Mouse (Mus musculus): ENCODE results near the gene Pex14. TPM values are rescaled to one million over a fixed set of nuclear protein-coding genes. Genes with fewer than 3 reads are reported as not detected.

The Pex14 gene
- 49.8 and 51.2 TPM in 2 replicates for polyA plus RNA-seq (2015; fragmentation: Nextera tagmentation; extraction: Ambion mirVana)

DNA sequence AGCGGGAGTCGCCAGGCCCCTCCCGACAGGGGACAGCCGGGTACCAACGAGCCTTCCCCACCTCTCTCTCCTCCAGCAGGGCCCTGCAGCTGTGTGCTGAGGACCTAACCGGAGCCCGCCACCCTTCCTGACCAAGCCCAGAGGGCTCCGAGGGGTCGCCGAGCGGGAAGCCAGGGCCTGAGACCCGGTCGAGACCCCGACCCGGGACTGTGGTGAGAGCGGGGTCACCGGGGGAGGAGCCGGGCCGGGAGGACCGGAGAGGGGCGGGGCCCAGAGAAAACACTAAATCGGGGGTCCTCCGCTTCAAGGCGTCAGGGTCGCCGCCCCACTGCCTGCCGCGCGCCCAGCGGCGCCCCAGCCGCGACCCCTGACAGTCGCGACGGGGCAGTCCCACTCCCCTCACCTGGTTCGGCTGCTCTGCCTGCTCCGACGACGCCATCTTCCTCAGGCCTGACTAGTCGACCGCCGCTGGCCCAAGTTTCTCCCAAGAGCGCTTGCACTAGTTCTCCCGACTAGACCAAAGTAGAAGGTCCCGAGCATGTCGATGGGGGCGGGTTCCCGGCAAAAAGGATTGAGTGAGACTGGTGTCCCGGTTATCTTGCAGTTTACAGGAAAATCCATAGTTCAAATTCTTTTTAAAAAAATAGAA is at the start of gene Pex14:
TSS of gene Pex14 (minus strand) at position 508 of the 649 bp plus-strand sequence.
- Histone ChIP-seq H3K27ac (ENCODE audit: low read length) (peak within 1 kb of the TSS; percentile 52), H3K4me1 (ENCODE audit: control insufficient read depth, insufficient read depth, low read length) (peaks cover 10% of the 10 kb centered on the region), H3K4me2 (ENCODE audit: low read depth, low read length) (peak within 1 kb of the TSS; percentile 99), H3K36me3 (ENCODE audit: control insufficient read depth, insufficient read depth, low read length) (no peaks in the 10 kb centered on the region), H3K4me3 (replicated peaks; ENCODE audit: low read length) (peak within 1 kb of the TSS; percentile 100), H3K9ac (ENCODE audit: low read length) (peak within 1 kb of the TSS; percentile 97), H3K27me3 (ENCODE audit: control insufficient read depth, insufficient read depth, low read length) (no peaks in the 10 kb centered on the region), H3K9me3 (replicated peaks; ENCODE audit: control insufficient read depth, low read length) (no peaks in the 10 kb centered on the region)
- WGBS: under 1% methylated on average over 42 of the region's 50 CpGs
- peak; percentile 85 for ATAC-seq (ENCODE audit: insufficient read depth, low FRiP score)

DNA sequence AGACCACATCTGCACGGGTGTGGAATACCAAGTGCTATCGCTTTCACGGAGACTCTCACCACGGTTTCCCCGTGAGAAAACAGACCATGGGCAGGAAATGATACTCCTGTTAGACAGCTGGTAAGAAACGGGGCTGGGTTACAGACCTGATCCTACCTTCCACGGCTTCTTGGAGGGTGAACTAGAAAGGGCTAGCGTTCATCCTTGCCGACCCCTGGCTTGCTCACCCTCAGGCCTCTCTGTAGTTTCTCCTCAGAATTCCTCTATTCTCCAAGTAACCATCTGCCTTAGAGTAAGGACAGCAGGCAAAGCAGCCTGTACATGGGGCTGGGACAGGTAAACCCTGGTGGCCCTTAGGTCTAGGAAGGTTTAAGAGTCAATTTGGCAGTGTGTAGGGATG is 49.5 kb upstream of the Pex14 start:
- 78% methylated on average over 9 of the region's 9 CpGs for WGBS
- Histone ChIP-seq H3K27me3 (ENCODE audit: control insufficient read depth, insufficient read depth, low read length) (no peaks in the 10 kb centered on the region), H3K9me3 (replicated peaks; ENCODE audit: control insufficient read depth, low read length) (no peaks in the 10 kb centered on the region), H3K36me3 (ENCODE audit: control insufficient read depth, insufficient read depth, low read length) (peaks cover 25% of the 10 kb centered on the region; the same call in 1 of the 2 replicates), H3K4me2 (ENCODE audit: low read depth, low read length) (no peak overlapping the region), H3K4me3 (replicated peaks; ENCODE audit: low read length) (no peak overlapping the region), H3K4me1 (ENCODE audit: control insufficient read depth, insufficient read depth, low read length) (peaks cover 7% of the 10 kb centered on the region; the same call in 1 of the 2 replicates), H3K27ac (ENCODE audit: low read length) (no peak overlapping the region), H3K9ac (ENCODE audit: low read length) (no peak overlapping the region)
- no peak for ATAC-seq (ENCODE audit: insufficient read depth, low FRiP score)

DNA sequence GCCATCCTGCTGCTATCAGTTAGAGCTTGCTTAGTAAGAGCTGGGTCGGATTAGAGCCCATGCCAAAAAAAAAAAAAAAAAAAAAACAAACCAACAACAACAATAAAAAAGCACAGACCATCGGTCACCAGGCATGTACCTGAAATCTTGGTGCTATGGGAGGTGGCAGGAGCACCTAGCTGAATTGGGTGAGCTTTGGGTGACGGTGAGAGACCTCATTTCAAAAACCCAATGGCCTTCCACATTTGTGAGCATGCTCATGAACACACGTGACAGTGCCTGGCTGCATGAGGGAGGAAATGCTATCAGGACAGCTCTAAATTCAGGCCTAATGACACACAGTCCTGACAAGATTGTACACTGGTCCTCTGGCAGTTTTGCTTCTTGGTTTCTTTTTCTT is 48.4 kb upstream of the Pex14 start:
- no peaks in the 10 kb centered on the region for H3K27me3 ChIP-seq (ENCODE audit: control insufficient read depth, insufficient read depth, low read length)
- peaks cover 7% of the 10 kb centered on the region; the same call in 1 of the 2 replicates for H3K4me1 ChIP-seq (ENCODE audit: control insufficient read depth, insufficient read depth, low read length)
- no peak overlapping the region for H3K9ac ChIP-seq (ENCODE audit: low read length)
- H3K27ac ChIP-seq (ENCODE audit: low read length): peak overlapping the region; percentile 51; the same call in 1 of the 2 replicates
- no peak overlapping the region for H3K4me3 ChIP-seq (replicated peaks; ENCODE audit: low read length)
- ATAC-seq (ENCODE audit: insufficient read depth, low FRiP score): no peak
- H3K9me3 ChIP-seq (replicated peaks; ENCODE audit: control insufficient read depth, low read length): no peaks in the 10 kb centered on the region
- no peak overlapping the region for H3K4me2 ChIP-seq (ENCODE audit: low read depth, low read length)
- H3K36me3 ChIP-seq (ENCODE audit: control insufficient read depth, insufficient read depth, low read length): peaks cover 16% of the 10 kb centered on the region; the same call in 1 of the 2 replicates
- 73% methylated on average over 4 of the region's 4 CpGs for WGBS

DNA sequence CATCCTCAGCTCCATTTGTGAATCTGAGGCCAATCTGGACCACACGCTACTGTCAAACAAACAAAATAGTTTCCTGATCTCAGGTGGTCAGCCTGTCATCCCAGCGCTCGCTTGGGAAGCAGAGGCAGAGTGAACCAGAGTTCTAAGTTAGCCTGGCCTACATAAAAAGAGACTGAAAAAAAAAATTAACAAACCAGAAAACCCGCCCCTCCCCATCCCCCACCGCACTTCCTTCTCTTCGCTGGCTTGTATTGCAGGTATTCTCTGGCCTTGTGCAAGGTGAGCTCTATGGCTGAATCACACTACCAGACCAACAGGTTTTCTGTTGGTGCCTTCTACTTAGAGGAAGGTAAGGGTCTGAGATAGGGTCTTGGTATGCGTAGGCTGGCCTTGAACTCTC is 47.9 kb upstream of the Pex14 start:
- peak overlapping the region; percentile 51; the same call in 1 of the 2 replicates for H3K27ac ChIP-seq (ENCODE audit: low read length)

DNA sequence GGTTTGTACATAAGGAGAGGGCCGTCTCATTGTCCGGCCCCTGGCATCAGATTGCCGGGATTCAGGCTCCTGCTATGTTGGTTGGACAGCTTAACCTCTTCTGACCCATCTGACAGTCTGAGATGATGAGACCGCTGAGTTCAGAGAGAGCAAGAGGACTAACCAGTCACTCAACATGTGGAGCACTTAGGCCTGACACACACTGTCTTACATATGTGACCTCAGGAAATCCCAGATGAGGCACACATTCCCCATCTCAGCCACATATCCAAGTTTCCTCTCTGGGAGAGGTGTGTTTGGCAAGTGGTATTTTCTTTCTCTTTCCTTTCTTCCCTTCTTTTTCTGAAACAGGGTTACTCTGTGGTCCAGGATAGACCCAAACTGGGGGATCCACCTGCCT is 45.5 kb upstream of the Pex14 start:
- H3K36me3 ChIP-seq (ENCODE audit: control insufficient read depth, insufficient read depth, low read length): no peaks in the 10 kb centered on the region

More for the DNA sequence above, 47.9 kb upstream of the Pex14 start:
- 61% methylated on average over 7 of the region's 7 CpGs for WGBS
- peaks cover 7% of the 10 kb centered on the region; the same call in 1 of the 2 replicates for H3K4me1 ChIP-seq (ENCODE audit: control insufficient read depth, insufficient read depth, low read length)
- no peaks in the 10 kb centered on the region for H3K9me3 ChIP-seq (replicated peaks; ENCODE audit: control insufficient read depth, low read length)
- H3K4me3 ChIP-seq (replicated peaks; ENCODE audit: low read length): no peak overlapping the region
- H3K36me3 ChIP-seq (ENCODE audit: control insufficient read depth, insufficient read depth, low read length): peaks cover 11% of the 10 kb centered on the region; the same call in 1 of the 2 replicates
- H3K4me2 ChIP-seq (ENCODE audit: low read depth, low read length): no peak overlapping the region
- no peak overlapping the region; the same call in 1 of the 2 replicates for H3K9ac ChIP-seq (ENCODE audit: low read length)
- no peak for ATAC-seq (ENCODE audit: insufficient read depth, low FRiP score)
- H3K27me3 ChIP-seq (ENCODE audit: control insufficient read depth, insufficient read depth, low read length): no peaks in the 10 kb centered on the region

DNA sequence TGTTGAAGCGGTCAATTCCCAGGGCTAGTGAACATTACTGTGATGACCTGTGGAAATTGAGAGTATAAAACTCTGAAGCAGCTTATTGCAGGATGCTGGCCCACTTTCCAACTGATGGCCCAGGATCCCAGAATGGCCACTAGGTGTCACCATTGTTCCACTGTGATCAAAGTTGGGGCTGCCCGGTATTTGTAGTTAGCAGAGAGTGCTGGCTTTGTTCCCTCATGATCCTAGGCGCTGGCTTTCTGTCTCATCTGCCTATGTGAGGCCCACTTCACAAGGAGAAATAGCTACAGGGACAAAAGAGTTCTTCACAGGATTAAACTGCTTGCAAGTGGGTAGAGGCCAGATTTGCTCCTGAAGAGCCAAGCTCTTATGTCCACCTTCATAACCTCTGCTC is 44.8 kb upstream of the Pex14 start:
- ATAC-seq (ENCODE audit: insufficient read depth, low FRiP score): peak; percentile 76; the same call in 1 of the 2 replicates
- H3K27ac ChIP-seq (ENCODE audit: low read length): no peak overlapping the region
- no peaks in the 10 kb centered on the region for H3K36me3 ChIP-seq (ENCODE audit: control insufficient read depth, insufficient read depth, low read length)
- 10% methylated on average over 3 of the region's 3 CpGs for WGBS
- no peak overlapping the region for H3K9ac ChIP-seq (ENCODE audit: low read length)
- H3K9me3 ChIP-seq (replicated peaks; ENCODE audit: control insufficient read depth, low read length): no peaks in the 10 kb centered on the region
- peaks cover 7% of the 10 kb centered on the region; the same call in 1 of the 2 replicates for H3K4me1 ChIP-seq (ENCODE audit: control insufficient read depth, insufficient read depth, low read length)
- H3K27me3 ChIP-seq (ENCODE audit: control insufficient read depth, insufficient read depth, low read length): no peaks in the 10 kb centered on the region
- no peak overlapping the region for H3K4me2 ChIP-seq (ENCODE audit: low read depth, low read length)
- H3K4me3 ChIP-seq (replicated peaks; ENCODE audit: low read length): no peak overlapping the region

More for the DNA sequence above, 45.5 kb upstream of the Pex14 start:
- no peak overlapping the region for H3K9ac ChIP-seq (ENCODE audit: low read length)
- ATAC-seq (ENCODE audit: insufficient read depth, low FRiP score): no peak
- 74% methylated on average over 4 of the region's 4 CpGs for WGBS
- H3K27me3 ChIP-seq (ENCODE audit: control insufficient read depth, insufficient read depth, low read length): no peaks in the 10 kb centered on the region
- H3K4me2 ChIP-seq (ENCODE audit: low read depth, low read length): no peak overlapping the region
- no peak overlapping the region for H3K4me3 ChIP-seq (replicated peaks; ENCODE audit: low read length)
- H3K9me3 ChIP-seq (replicated peaks; ENCODE audit: control insufficient read depth, low read length): no peaks in the 10 kb centered on the region
- no peak overlapping the region for H3K27ac ChIP-seq (ENCODE audit: low read length)
- H3K4me1 ChIP-seq (ENCODE audit: control insufficient read depth, insufficient read depth, low read length): peaks cover 7% of the 10 kb centered on the region; the same call in 1 of the 2 replicates

DNA sequence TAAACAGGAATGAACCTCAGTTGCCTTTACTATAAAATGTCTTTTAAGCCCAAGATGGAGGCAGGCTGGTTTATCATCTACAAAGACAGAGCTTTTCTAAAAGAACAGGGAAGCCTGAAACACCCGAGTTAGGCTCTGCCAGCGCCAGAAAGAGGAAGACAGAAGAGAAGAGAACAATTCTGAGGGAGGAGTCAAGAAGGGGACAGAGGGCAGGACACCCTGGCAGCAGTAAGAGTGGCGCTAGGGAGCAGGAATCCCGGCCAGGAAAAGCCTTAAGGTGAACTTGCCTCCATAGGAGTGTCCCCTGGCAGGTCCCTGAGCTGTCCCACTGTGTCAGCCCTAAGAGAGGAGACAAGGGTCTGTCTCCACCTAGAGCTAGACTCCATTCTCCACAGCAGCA is 43.9 kb upstream of the Pex14 start:
- Histone ChIP-seq H3K4me1 (ENCODE audit: control insufficient read depth, insufficient read depth, low read length) (peaks cover 7% of the 10 kb centered on the region; the same call in 1 of the 2 replicates), H3K4me2 (ENCODE audit: low read depth, low read length) (no peak overlapping the region), H3K27me3 (ENCODE audit: control insufficient read depth, insufficient read depth, low read length) (no peaks in the 10 kb centered on the region), H3K9ac (ENCODE audit: low read length) (no peak overlapping the region), H3K4me3 (replicated peaks; ENCODE audit: low read length) (no peak overlapping the region), H3K36me3 (ENCODE audit: control insufficient read depth, insufficient read depth, low read length) (no peaks in the 10 kb centered on the region), H3K27ac (ENCODE audit: low read length) (no peak overlapping the region), H3K9me3 (replicated peaks; ENCODE audit: control insufficient read depth, low read length) (no peaks in the 10 kb centered on the region)
- no peak for ATAC-seq (ENCODE audit: insufficient read depth, low FRiP score)
- 28% methylated on average over 4 of the region's 4 CpGs for WGBS

DNA sequence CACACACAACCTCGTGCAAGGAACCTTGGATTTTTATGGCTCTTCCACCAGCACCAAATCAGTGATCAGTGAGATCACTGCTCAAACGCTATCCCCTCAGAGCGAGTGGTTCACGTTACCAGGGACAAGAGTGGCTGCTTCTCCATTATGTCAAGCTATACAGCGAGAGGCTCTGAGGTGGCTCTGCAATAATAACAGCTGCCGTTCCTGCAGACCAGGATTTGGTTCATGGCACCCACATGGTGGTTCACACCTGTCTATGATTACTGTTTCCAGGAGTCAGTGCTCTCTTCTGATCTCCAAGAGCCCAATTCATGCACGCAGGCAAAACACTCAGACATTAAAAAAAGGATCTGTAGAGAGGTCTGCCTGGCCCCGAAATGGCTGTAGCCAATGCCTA is 38.8 kb upstream of the Pex14 start:
- Histone ChIP-seq H3K4me2 (ENCODE audit: low read depth, low read length) (no peak overlapping the region), H3K9ac (ENCODE audit: low read length) (no peak overlapping the region), H3K27me3 (ENCODE audit: control insufficient read depth, insufficient read depth, low read length) (no peaks in the 10 kb centered on the region), H3K36me3 (ENCODE audit: control insufficient read depth, insufficient read depth, low read length) (no peaks in the 10 kb centered on the region), H3K27ac (ENCODE audit: low read length) (no peak overlapping the region), H3K4me3 (replicated peaks; ENCODE audit: low read length) (no peak overlapping the region), H3K9me3 (replicated peaks; ENCODE audit: control insufficient read depth, low read length) (no peaks in the 10 kb centered on the region), H3K4me1 (ENCODE audit: control insufficient read depth, insufficient read depth, low read length) (peaks cover 8% of the 10 kb centered on the region)
- WGBS: 76% methylated on average over 8 of the region's 8 CpGs
- no peak for ATAC-seq (ENCODE audit: insufficient read depth, low FRiP score)

DNA sequence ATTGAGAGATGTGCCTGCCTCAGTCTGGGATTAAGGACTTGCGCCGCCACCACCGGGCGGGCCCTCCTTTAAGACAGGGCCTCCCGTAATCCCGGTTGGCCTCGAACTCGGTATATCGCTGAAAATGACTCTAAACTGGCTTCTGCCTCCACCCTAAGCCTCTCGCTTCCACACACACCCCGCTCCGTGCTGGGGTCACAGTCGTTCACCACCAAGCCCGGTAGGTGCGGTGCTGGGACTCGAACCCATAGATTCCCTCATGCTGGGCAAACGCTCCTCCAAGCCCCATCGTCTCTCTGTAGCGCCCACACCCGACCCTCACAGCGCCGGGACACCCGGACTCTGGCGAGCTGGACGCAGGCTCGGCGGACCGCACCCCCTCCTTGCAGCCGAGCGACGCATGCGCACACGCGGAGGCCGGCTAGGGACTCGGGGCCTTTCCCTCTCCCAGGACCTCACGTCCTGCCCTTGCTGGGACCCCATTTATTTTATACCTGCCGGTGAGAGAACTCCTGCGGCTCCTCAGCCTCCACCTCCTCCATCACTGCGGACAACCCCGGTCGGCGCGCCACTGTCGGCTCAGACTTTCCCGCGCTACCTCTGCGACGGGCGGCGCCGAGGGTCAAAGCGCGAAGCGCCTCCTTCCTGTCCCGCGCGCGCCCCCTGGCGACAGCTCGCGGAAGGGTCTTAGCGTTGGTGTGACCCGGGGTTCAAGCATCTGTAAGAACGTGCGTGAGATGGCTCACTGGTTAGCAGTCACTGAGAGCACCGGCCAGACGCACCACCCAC is 37.5 kb upstream of the Pex14 start, which contains the start of gene Cenps:
TSS of gene Cenps (minus strand) at position 648 of the 789 bp plus-strand sequence.
- peak within 1 kb of the TSS; percentile 70 for H3K4me3 ChIP-seq (replicated peaks; ENCODE audit: low read length)
- under 1% methylated on average over 68 of the region's 68 CpGs for WGBS
- H3K4me1 ChIP-seq (ENCODE audit: control insufficient read depth, insufficient read depth, low read length): peaks cover 8% of the 10 kb centered on the region
- H3K4me2 ChIP-seq (ENCODE audit: low read depth, low read length): peak within 1 kb of the TSS; percentile 71
- ATAC-seq (ENCODE audit: insufficient read depth, low FRiP score): peak; percentile 94
- no peaks in the 10 kb centered on the region for H3K36me3 ChIP-seq (ENCODE audit: control insufficient read depth, insufficient read depth, low read length)
- H3K9me3 ChIP-seq (replicated peaks; ENCODE audit: control insufficient read depth, low read length): no peaks in the 10 kb centered on the region
- H3K9ac ChIP-seq (ENCODE audit: low read length): peak within 1 kb of the TSS; percentile 82
- no peaks in the 10 kb centered on the region for H3K27me3 ChIP-seq (ENCODE audit: control insufficient read depth, insufficient read depth, low read length)
- H3K27ac ChIP-seq (ENCODE audit: low read length): peak within 1 kb of the TSS; percentile 88
